Mouse (Mus musculus) myocyte (in vitro differentiated cells): ENCODE data around the gene Dus4l. TPM values are rescaled to one million over a fixed set of nuclear protein-coding genes. Genes with fewer than 3 reads are reported as not detected.

Experiments used
- H3K27me3 ChIP-seq: one replicate; pipeline ENCODE4 v1.6.1; 2011; ENCODE audit not compliant: control insufficient read depth, insufficient read depth, insufficient read length
- H3K36me3 ChIP-seq: one replicate; pipeline ENCODE4 v1.6.1; 2011; ENCODE audit not compliant: control insufficient read depth, insufficient read depth
- H3K4me2 ChIP-seq: one replicate; pipeline ENCODE4 v1.6.1; 2011; ENCODE audit warnings: low read depth, control low read depth
- H3K4me3 ChIP-seq: one replicate; pipeline ENCODE4 v1.5.1; 2011; ENCODE audit warnings: mild to moderate bottlenecking, control low read depth, moderate library complexity
- H3K79me2 ChIP-seq: one replicate; pipeline ENCODE4 v1.6.1; 2011; ENCODE audit not compliant: control insufficient read depth, insufficient read depth
- H3ac ChIP-seq: one replicate; pipeline ENCODE4 v1.6.1; 2011; ENCODE audit not compliant: control insufficient read depth, insufficient read length
- CEBPB ChIP-seq: IDR thresholded peaks from 2 replicates; pipeline ENCODE4 v1.6.1; 2011; ENCODE audit warnings: mild to moderate bottlenecking, moderate library complexity; ENCODE audit not compliant: poor library complexity, insufficient read depth, severe bottlenecking
- E2F4 ChIP-seq: IDR thresholded peaks from one replicate; pipeline ENCODE4 v1.6.1; 2011; ENCODE audit warnings: mild to moderate bottlenecking, control low read depth, moderate library complexity; ENCODE audit not compliant: insufficient read depth
- MAX ChIP-seq: IDR thresholded peaks from one replicate; pipeline ENCODE4 v1.6.1; 2011; ENCODE audit warnings: low read depth, mild to moderate bottlenecking, control low read depth
- MYOD1 ChIP-seq, 3 experiments: IDR thresholded peaks; one replicate each; pipeline ENCODE4 v1.6.1; 2011; ENCODE audit warnings: control low read depth in 2 of 3, low read depth in 2 of 3, mild to moderate bottlenecking in 2 of 3, moderate library complexity in 1 of 3; ENCODE audit not compliant: insufficient read length in 2 of 3, control insufficient read depth in 1 of 3
- MYOG ChIP-seq, 3 experiments: IDR thresholded peaks; one replicate each; pipeline ENCODE4 v1.6.1; 2011; ENCODE audit warnings: control low read depth in 2 of 3, low read depth in 2 of 3, mild to moderate bottlenecking in 2 of 3; ENCODE audit not compliant: insufficient read length in 2 of 3, control insufficient read depth in 1 of 3, insufficient read depth in 1 of 3
- POLR2A ChIP-seq: IDR thresholded peaks from one replicate; pipeline ENCODE4 v1.6.1; 2011; ENCODE audit warnings: low read depth, mild to moderate bottlenecking, control low read depth, moderate library complexity; ENCODE audit not compliant: insufficient read length
- POLR2AphosphoS2 ChIP-seq: IDR thresholded peaks from one replicate; pipeline ENCODE4 v1.6.1; 2011; ENCODE audit warnings: low read depth, control low read depth; ENCODE audit not compliant: insufficient read length
- REST ChIP-seq: IDR thresholded peaks from one replicate; pipeline ENCODE4 v1.6.1; 2011; ENCODE audit warnings: mild to moderate bottlenecking, control low read depth, moderate library complexity; ENCODE audit not compliant: insufficient read depth, insufficient read length
- SRF ChIP-seq: IDR thresholded peaks from one replicate; pipeline ENCODE4 v1.6.1; 2011; ENCODE audit warnings: low read depth; ENCODE audit not compliant: control insufficient read depth, insufficient read length
- TCF12 ChIP-seq: IDR thresholded peaks from one replicate; pipeline ENCODE4 v1.6.1; 2011; ENCODE audit warnings: mild to moderate bottlenecking, control low read depth; ENCODE audit not compliant: poor library complexity, insufficient read depth, severe bottlenecking
- TCF3 ChIP-seq: IDR thresholded peaks from one replicate; pipeline ENCODE4 v1.6.1; 2011; ENCODE audit warnings: low read depth, control low read depth; ENCODE audit not compliant: insufficient read length
- USF1 ChIP-seq: IDR thresholded peaks from one replicate; pipeline ENCODE4 v1.6.1; 2011; ENCODE audit warnings: low read depth, mild to moderate bottlenecking, control low read depth, moderate library complexity
- polyA plus RNA-seq: library from polyadenylated mRNA; unstranded; fragments of >200 nt; fragmentation: generic; extraction: Trizol; gene quantifications from one replicate; pipeline ENCODE4 v1.2.1, GENCODE M21; 2012; ENCODE audit warnings: missing spikeins

The Dus4l gene
- polyA plus RNA-seq, 1 experiment: 5.8 TPM

DNA sequence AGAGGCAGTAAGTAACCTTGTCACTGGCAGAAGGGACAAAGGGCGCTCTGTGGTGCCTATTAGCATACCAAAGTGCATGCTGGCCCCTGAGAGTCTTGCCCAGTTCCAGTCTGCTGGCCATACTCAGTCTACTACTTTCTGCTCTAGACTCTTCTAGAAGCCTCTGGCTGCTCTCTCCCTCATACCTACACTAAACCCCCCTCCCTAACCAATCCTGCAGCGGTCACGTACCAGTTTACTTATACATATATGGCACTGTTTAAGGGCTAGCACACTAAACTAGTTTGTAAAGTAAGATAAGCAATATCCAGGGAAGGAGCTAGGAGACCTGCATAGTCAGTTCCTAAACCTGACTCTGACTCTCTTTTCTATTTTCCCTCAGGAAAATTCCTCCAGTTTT, 60.3 kb downstream of the Dus4l start:
- peaks cover 9% of the 10 kb centered on the region for H3K36me3 ChIP-seq
- H3K4me3 ChIP-seq: no peak overlapping the region
- H3ac ChIP-seq: no peak overlapping the region
- H3K27me3 ChIP-seq: no peaks in the 10 kb centered on the region
- TF ChIP-seq REST: no peak
- no peak for TF ChIP-seq POLR2AphosphoS2
- TF ChIP-seq CEBPB: no peak
- no peak for TF ChIP-seq USF1
- no peak for TF ChIP-seq MYOG (IDR thresholded peaks at IDR 0.05; ENCODE audit: control insufficient read depth in 1 of 3, insufficient read depth in 1 of 3, insufficient read length in 2 of 3, low read depth in 2 of 3)
- TF ChIP-seq SRF: no peak
- TF ChIP-seq TCF3: no peak
- no peak for TF ChIP-seq E2F4
- no peak for TF ChIP-seq TCF12
- TF ChIP-seq MAX: no peak
- TF ChIP-seq POLR2A: no peak
- TF ChIP-seq MYOD1 (IDR thresholded peaks at IDR 0.05; ENCODE audit: control insufficient read depth in 1 of 3, insufficient read length in 2 of 3, low read depth in 2 of 3): no peak
- no peak overlapping the region for H3K4me2 ChIP-seq
- no peaks in the 10 kb centered on the region for H3K79me2 ChIP-seq

GRCm38 (mm10) chr12:31592011-31592410, 62.6 kb downstream of the Dus4l start:
- Histone ChIP-seq H3K4me3 (no peak overlapping the region), H3K4me2 (no peak overlapping the region), H3ac (no peak overlapping the region), H3K36me3 (peaks cover 9% of the 10 kb centered on the region), H3K79me2 (no peaks in the 10 kb centered on the region), H3K27me3 (no peaks in the 10 kb centered on the region)
- TF ChIP-seq SRF (no peak), MYOG (IDR thresholded peaks at IDR 0.05; ENCODE audit: control insufficient read depth in 1 of 3, insufficient read depth in 1 of 3, insufficient read length in 2 of 3, low read depth in 2 of 3) (no peak), USF1 (no peak), E2F4 (no peak), POLR2A (no peak), CEBPB (no peak), MYOD1 (IDR thresholded peaks at IDR 0.05; ENCODE audit: control insufficient read depth in 1 of 3, insufficient read length in 2 of 3, low read depth in 2 of 3) (no peak), MAX (no peak), REST (no peak), TCF3 (no peak), POLR2AphosphoS2 (no peak), TCF12 (no peak)

Other genes with a start within 250 kb of the Dus4l start
- 8.6 TPM for gene Cbll1, start 155.2 kb downstream of the Dus4l start, polyA plus RNA-seq
- 0.12 TPM for gene Slc26a4, start 94.9 kb downstream of the Dus4l start, polyA plus RNA-seq
- 9.3 TPM for gene Bcap29, start 20.2 kb downstream of the Dus4l start, polyA plus RNA-seq
- 10.2 TPM for gene Cog5, start within 50 bp of the Dus4l start, polyA plus RNA-seq
- gene Gpr22, start 59.1 kb upstream of the Dus4l start, polyA plus RNA-seq: 0.04 TPM